Mouse (Mus musculus) bone marrow macrophage, adult 2 months (primary cell): ENCODE results near the gene Bdh1.

Experiments
- CTCF ChIP-seq: IDR thresholded peaks from 2 replicates; pipeline ENCODE4 v1.5.1; 2012; ENCODE audit warnings: low read depth, mild to moderate bottlenecking, low read length, moderate library complexity
- POLR2A ChIP-seq: IDR thresholded peaks from 2 replicates; pipeline ENCODE4 v1.6.1; 2012; ENCODE audit warnings: mild to moderate bottlenecking, low read depth, low read length, borderline replicate concordance

GRCm38 (mm10) chr16:31475123-31475968 lies 53.3 kb downstream of the Bdh1 start:
- TF ChIP-seq POLR2A: no peak
- TF ChIP-seq CTCF: no peak
